Mouse (Mus musculus) embryonic fibroblast, embryonic 13.5 days (primary cell): ENCODE results near the gene Ncln.

Source experiments
- CTCF ChIP-seq: IDR thresholded peaks from 2 replicates; pipeline ENCODE4 v1.5.1; 2011; ENCODE audit warnings: mild to moderate bottlenecking, control low read depth, low read length, moderate library complexity, borderline replicate concordance; ENCODE audit not compliant: insufficient read depth
- POLR2A ChIP-seq: IDR thresholded peaks from 2 replicates; pipeline ENCODE4 v1.6.1; 2011; ENCODE audit warnings: low read depth, mild to moderate bottlenecking, control low read depth, low read length, moderate library complexity

- no peak for TF ChIP-seq CTCF
- no peak for TF ChIP-seq POLR2A
Observed at GRCm38 (mm10) chr10:81485479-81486018, 10.6 kb downstream of the Ncln start.
